26 mouse cellular contexts compared by ENCODE assay signal in the genomic region with DNA sequence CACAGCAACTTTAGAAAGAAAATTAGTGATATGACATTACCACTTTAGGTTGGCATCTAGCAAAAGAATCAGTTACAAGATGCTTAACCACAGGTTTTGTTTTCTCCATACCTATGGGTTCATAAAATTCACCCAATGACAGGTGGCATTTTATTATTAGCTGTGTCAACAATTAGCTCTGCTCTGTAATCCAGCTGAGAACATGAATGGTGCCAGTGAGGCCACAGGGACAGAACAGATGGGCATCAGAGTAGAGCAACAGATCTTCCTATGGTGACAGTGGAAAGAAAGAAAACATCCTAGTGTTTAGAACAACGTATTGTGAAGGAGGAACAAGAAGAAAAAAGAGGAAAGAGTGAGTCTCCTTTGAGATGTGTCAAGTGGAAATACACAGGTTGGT.
DNase-seq lines count a peak whose midpoint lies in the region; ATAC-seq lines count a peak whose summit lies in the region.
"Had no signal": no experiment of that assay in that cellular context is flagged by ENCODE, and none has a peak within 500 bp of the region (broad histone marks: within the 10 kb centered on the region; RNA-seq: fewer than 3 reads in every experiment).

No protein-coding gene starts in this region.

- peak; percentile 9 for DNase-seq in cerebellum, adult 11-12 months
- DNase-seq in cerebellum, postnatal 4 days (ENCODE audit: low spot score in 2 of 2) = no peak
- DNase-seq in brain, adult 2 months (ENCODE audit: low read depth, low spot score) = peak; percentile 32
- DNase-seq in cerebellum, postnatal 10 days = peak; percentile 18 to 46
- peak; percentile 4 to 13 for DNase-seq in cerebellum, postnatal 36 days
- DNase-seq in kidney, postnatal 14 days = no peak
- DNase-seq: adrenal gland, adult 2 months; adrenal gland, postnatal 14 days; B cell, adult 2 months; gastrocnemius, postnatal 25 days; heart, adult 18-20 months; heart, postnatal 10 days; heart, postnatal 36 days; kidney, adult 2 months had no signal

- no peaks in the 10 kb centered on the region for H3K9me3 ChIP-seq in forebrain, embryonic 12.5 days
- H3K9me3 ChIP-seq: embryonic facial prominence, embryonic 12.5 days; embryonic facial prominence, embryonic 15.5 days; forebrain, embryonic 15.5 days; G1E; heart, embryonic 12.5 days; heart, embryonic 15.5 days; hindbrain, embryonic 10.5 days; hindbrain, embryonic 13.5 days had no signal

- no peak overlapping the region for H3K4me2 ChIP-seq in forebrain, embryonic 12.5 days
- H3K4me2 ChIP-seq: embryonic facial prominence, embryonic 12.5 days; embryonic facial prominence, embryonic 15.5 days; forebrain, embryonic 15.5 days; heart, embryonic 12.5 days; heart, embryonic 15.5 days; hindbrain, embryonic 13.5 days had no signal

- no peak for ATAC-seq in forebrain, embryonic 12.5 days (ENCODE audit: low FRiP score)
- ATAC-seq: forebrain, embryonic 15.5 days; intestine, postnatal 0 days; Patski had no signal

- no peaks in the 10 kb centered on the region for H3K27me3 ChIP-seq in forebrain, embryonic 12.5 days
- H3K27me3 ChIP-seq: CH12.LX; embryonic facial prominence, embryonic 12.5 days; embryonic facial prominence, embryonic 15.5 days; forebrain, embryonic 15.5 days; heart, embryonic 12.5 days; heart, embryonic 15.5 days; hindbrain, embryonic 13.5 days had no signal

- no peak overlapping the region for H3K4me3 ChIP-seq in forebrain, embryonic 12.5 days (replicated peaks)
- H3K4me3 ChIP-seq: embryonic facial prominence, embryonic 12.5 days; embryonic facial prominence, embryonic 15.5 days; forebrain, embryonic 15.5 days; heart, embryonic 12.5 days; heart, embryonic 15.5 days; hindbrain, embryonic 10.5 days; hindbrain, embryonic 13.5 days had no signal

- no peak overlapping the region for H3K27ac ChIP-seq in forebrain, embryonic 12.5 days
- H3K27ac ChIP-seq: embryonic facial prominence, embryonic 12.5 days; embryonic facial prominence, embryonic 15.5 days; forebrain, embryonic 15.5 days; heart, embryonic 15.5 days; hindbrain, embryonic 10.5 days; hindbrain, embryonic 13.5 days had no signal

- H3K36me3 ChIP-seq in forebrain, embryonic 12.5 days (replicated peaks) = no peaks in the 10 kb centered on the region
- H3K36me3 ChIP-seq: embryonic facial prominence, embryonic 12.5 days; embryonic facial prominence, embryonic 15.5 days; forebrain, embryonic 15.5 days; G1E; heart, embryonic 12.5 days; heart, embryonic 15.5 days; hindbrain, embryonic 10.5 days; hindbrain, embryonic 13.5 days had no signal

- H3K9ac ChIP-seq in forebrain, embryonic 12.5 days = no peak overlapping the region
- H3K9ac ChIP-seq: embryonic facial prominence, embryonic 12.5 days; embryonic facial prominence, embryonic 15.5 days; forebrain, embryonic 15.5 days; heart, embryonic 12.5 days; heart, embryonic 15.5 days; hindbrain, embryonic 13.5 days had no signal

- no peaks in the 10 kb centered on the region for H3K4me1 ChIP-seq in forebrain, embryonic 12.5 days
- H3K4me1 ChIP-seq: embryonic facial prominence, embryonic 12.5 days; embryonic facial prominence, embryonic 15.5 days; forebrain, embryonic 15.5 days; heart, embryonic 12.5 days; heart, embryonic 15.5 days; hindbrain, embryonic 10.5 days; hindbrain, embryonic 13.5 days had no signal

- 64% methylated on average over 1 of the region's 1 CpGs for WGBS in forebrain, embryonic 12.5 days

Comparison
In these comparisons a context has a peak if more than half of its experiments do, and no peak if none do; other contexts are left out.
1. DNase-seq: peak in cerebellum, adult 11-12 months (single experiment), brain, adult 2 months (single experiment), cerebellum, postnatal 10 days (2 of 2) and cerebellum, postnatal 36 days (2 of 2); none in cerebellum, postnatal 4 days (0 of 2) and kidney, postnatal 14 days (single experiment).